Mouse (Mus musculus) spleen, adult 2 months (tissue): ENCODE measurements around the gene Tnfsf14. TPM values are rescaled to one million over a fixed set of nuclear protein-coding genes. Genes with fewer than 3 reads are reported as not detected.

Experiments
- DNase-seq, 2 experiments: peaks; one replicate each; pipeline versions ENCODE4 v3.0.0 to v3.0.0-alpha.2; 2012 to 2021; ENCODE audit warnings: low spot score in 2 of 2, low read depth in 1 of 2
- H3K27ac ChIP-seq: fragments of 200-500 bp; 2 replicates; pipeline ENCODE4 v1.5.1; 2012; ENCODE audit warnings: low read length, inconsistent platforms; ENCODE audit not compliant: insufficient read depth
- H3K27me3 ChIP-seq: fragments of 200-500 bp; 2 replicates; pipeline ENCODE4 v1.6.1; 2012; ENCODE audit warnings: mild to moderate bottlenecking, moderate library complexity, low read length, inconsistent platforms; ENCODE audit not compliant: control insufficient read depth, insufficient read depth
- H3K36me3 ChIP-seq: fragments of 200-500 bp; 2 replicates; pipeline ENCODE4 v1.6.1; 2012; ENCODE audit warnings: mild to moderate bottlenecking, low read length, inconsistent platforms; ENCODE audit not compliant: control insufficient read depth, insufficient read depth
- H3K4me1 ChIP-seq: fragments of 200-500 bp; 2 replicates; pipeline ENCODE4 v1.6.1; 2011; ENCODE audit warnings: inconsistent platforms; ENCODE audit not compliant: control insufficient read depth, insufficient read depth, insufficient read length
- H3K4me3 ChIP-seq: fragments of 200-500 bp; 2 replicates; pipeline ENCODE4 v1.5.1; 2011; ENCODE audit warnings: mild to moderate bottlenecking, inconsistent platforms; ENCODE audit not compliant: insufficient read depth, insufficient read length; ENCODE audit errors: extremely low read depth
- CTCF ChIP-seq: fragments of 200-500 bp; IDR thresholded peaks from 2 replicates; pipeline ENCODE4 v1.5.1; 2011; ENCODE audit warnings: mild to moderate bottlenecking, inconsistent platforms; ENCODE audit not compliant: insufficient read depth, insufficient read length, insufficient replicate concordance; ENCODE audit errors: extremely low read depth
- POLR2A ChIP-seq: fragments of 200-500 bp; IDR thresholded peaks from 2 replicates; pipeline ENCODE4 v1.6.1; 2011; ENCODE audit warnings: low read depth, low read length, inconsistent platforms
- WGBS: fragments of 180-500 bp; shearing (Covaris S2); methylation state at CpG from one replicate; pipeline ENCODE4 v1.1.7; 2018; 5-methylcytosine and 5-hydroxymethylcytosine counted together
- polyA plus RNA-seq: library from polyadenylated mRNA; depleted of rRNA; stranded (reverse); fragments of >200 nt; gene quantifications from 2 replicates; pipeline ENCODE4 v1.2.3, GENCODE M21; 2012; rRNA removed

Gene Tnfsf14
- 6.1 and 7.9 TPM in 2 replicates for polyA plus RNA-seq

DNA sequence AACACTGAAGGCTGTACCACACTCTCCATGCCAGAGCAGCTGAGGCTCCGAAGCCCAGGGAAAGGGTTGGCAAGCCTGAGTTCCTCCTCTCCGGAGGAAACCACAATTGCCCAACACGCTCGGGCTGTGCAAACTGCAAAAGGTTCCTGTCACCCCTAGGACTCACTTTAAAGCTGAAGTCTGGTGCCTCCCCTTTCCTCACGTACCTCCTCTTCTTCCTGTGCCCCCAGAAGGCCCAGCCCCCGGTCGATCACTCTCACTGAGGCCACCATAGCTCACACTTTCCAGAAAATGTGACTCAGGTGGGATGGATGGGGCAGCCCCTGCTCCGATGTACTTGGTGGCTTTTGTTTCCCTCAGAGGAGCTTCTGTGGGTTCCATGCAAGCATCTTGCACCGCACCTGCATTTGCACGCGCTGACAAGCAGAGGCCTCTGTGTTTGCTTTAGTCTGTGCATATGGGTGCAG, at the start of gene Tnfsf14:
Tnfsf14 (minus strand) TSS at position 137 of the 467 bp plus-strand sequence.
- Histone ChIP-seq H3K4me1 (no peaks in the 10 kb centered on the region; the same call in 1 of the 2 replicates), H3K27me3 (no peaks in the 10 kb centered on the region), H3K36me3 (no peaks in the 10 kb centered on the region), H3K4me3 (peak within 1 kb of the TSS; percentile 44), H3K27ac (peak within 1 kb of the TSS; percentile 11)
- peak; percentile 5 to 8 for DNase-seq
- 6% methylated on average over 11 of the region's 11 CpGs for WGBS
- TF ChIP-seq CTCF (no peak), POLR2A (no peak)

DNA sequence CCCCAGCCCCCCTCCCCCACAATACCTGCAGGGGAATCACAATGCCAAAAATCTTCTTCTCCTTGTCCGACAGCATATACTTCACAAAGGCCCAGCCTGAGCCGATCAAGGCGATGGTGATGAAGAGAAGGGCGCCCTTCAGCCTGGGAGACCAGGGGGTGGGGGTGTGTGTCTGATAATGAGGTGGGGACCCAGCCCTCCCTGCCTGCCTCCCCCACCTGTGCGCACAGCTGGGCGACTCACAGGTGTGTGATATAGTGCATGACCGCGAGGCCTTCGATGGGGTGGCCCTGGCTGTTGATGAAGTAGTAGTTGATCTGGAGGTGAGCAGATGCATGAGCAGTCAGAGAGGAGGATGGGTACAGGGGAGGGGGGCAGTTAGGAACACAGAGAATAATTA, 43.2 kb upstream of the Tnfsf14 start:
- TF ChIP-seq POLR2A (no peak), CTCF (no peak)
- no peak for DNase-seq
- H3K27ac ChIP-seq: no peak overlapping the region
- no peaks in the 10 kb centered on the region for H3K27me3 ChIP-seq
- H3K36me3 ChIP-seq: peaks cover 38% of the 10 kb centered on the region
- WGBS: 92% methylated on average over 9 of the region's 9 CpGs
- H3K4me1 ChIP-seq: no peaks in the 10 kb centered on the region
- no peak overlapping the region for H3K4me3 ChIP-seq

DNA sequence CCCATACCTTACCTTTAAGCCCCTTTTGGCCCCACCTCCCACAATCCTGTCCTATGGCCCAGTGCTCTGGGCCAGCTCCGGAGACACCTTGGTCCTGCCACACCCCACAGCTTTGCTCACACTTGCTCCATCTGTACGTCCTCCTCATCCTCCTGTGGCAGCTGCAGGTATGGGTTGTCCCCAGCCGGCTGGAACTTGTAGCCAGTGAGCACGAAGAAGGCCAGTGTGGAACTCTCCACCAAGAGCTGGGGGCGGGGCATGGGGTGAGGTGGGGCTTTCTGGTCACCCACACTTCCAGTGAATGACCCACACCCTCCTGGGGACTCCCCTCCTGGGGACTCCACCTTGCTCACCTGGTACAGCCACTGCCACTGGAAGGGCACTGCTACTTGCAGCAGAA, 41.8 kb upstream of the Tnfsf14 start:
- no peaks in the 10 kb centered on the region for H3K4me1 ChIP-seq
- no peak overlapping the region for H3K27ac ChIP-seq
- TF ChIP-seq CTCF (no peak), POLR2A (no peak)
- no peak for DNase-seq
- peaks cover 34% of the 10 kb centered on the region for H3K36me3 ChIP-seq
- no peak overlapping the region for H3K4me3 ChIP-seq
- H3K27me3 ChIP-seq: no peaks in the 10 kb centered on the region
- 97% methylated on average over 5 of the region's 5 CpGs for WGBS

DNA sequence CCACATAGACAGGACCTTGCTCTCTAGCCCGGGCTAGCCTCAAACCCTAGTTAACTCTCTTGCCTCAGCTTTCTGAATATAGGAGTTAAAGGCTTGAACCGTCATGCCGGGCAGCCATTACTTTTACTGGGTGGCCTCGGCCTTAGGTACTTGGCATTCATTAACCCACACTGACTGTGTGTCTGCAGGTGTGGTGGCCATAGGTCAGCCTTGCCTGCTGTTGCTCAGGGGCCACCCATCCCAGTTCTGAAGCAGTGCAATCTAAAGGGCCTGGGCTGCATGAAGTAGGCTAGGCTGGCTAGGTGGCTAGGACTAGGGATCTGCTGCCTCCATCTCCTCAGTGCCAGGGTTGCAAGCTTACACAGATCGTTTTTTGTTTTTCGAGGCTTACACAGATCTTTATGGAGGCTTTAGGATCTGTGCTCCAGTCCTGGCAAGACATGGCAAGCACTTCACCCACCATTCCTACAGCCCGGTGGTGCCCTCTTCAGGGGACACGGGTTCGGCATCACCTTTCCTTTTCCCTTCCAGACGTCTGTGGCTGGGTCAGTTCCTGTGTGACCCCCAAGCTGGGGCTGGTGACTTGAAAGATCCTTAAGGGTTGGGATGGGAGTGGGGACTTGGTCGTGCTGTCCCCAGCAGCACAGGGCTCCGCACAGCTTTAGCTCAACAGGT, 40.4 kb upstream of the Tnfsf14 start:
- Histone ChIP-seq H3K4me1 (no peaks in the 10 kb centered on the region), H3K36me3 (peaks cover 34% of the 10 kb centered on the region), H3K27me3 (no peaks in the 10 kb centered on the region), H3K4me3 (no peak overlapping the region), H3K27ac (no peak overlapping the region)
- DNase-seq: no peak
- 87% methylated on average over 12 of the region's 12 CpGs for WGBS
- TF ChIP-seq POLR2A (no peak), CTCF (no peak)

DNA sequence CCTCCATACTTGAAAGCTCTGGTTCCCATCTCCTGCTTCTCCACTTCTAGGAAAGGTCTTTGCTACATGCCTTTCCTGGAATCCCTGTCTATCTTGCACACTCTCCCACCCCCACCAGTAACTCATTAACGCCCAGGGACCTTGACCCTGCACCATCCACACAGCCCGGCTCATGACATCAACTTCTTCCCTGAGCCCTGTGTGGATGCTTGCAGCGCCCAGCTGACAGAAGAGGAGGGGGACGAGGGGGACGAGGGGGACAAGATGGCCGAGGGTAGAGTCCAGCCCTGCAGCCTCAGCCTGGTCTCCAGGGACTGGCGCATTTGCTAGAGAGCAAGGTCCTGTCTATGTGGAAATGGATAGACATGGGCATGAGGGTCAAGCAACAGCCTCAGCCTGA, 39.1 kb upstream of the Tnfsf14 start:
- TF ChIP-seq POLR2A: no peak
- TF ChIP-seq CTCF: no peak
- 65% methylated on average over 7 of the region's 7 CpGs for WGBS
- H3K27ac ChIP-seq: no peak overlapping the region
- no peaks in the 10 kb centered on the region for H3K27me3 ChIP-seq
- H3K4me1 ChIP-seq: no peaks in the 10 kb centered on the region
- H3K36me3 ChIP-seq: peaks cover 31% of the 10 kb centered on the region
- H3K4me3 ChIP-seq: no peak overlapping the region
- no peak for DNase-seq

DNA sequence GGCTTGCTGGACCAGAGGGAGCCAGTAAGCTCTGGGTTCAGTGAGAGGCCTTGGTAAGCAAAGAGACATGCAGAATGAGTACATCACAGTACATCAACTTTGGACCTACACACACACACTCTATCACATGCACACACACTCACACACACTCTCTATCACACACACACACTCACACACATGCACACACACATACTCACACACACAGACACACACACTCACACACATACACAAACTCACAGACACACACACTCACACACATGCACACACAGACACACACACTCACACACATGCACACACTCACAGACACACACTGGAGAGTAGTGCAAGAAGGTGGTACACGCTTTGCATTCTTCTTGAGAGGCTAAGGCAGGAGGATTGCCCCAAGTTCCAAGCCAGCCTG, 38.2 kb upstream of the Tnfsf14 start:
- DNase-seq: no peak
- H3K27ac ChIP-seq: no peak overlapping the region; the same call in 1 of the 2 replicates
- 88% methylated on average over 1 of the region's 1 CpGs for WGBS
- peaks cover 23% of the 10 kb centered on the region for H3K36me3 ChIP-seq
- no peaks in the 10 kb centered on the region for H3K27me3 ChIP-seq
- no peaks in the 10 kb centered on the region for H3K4me1 ChIP-seq
- H3K4me3 ChIP-seq: no peak overlapping the region
- TF ChIP-seq POLR2A (no peak), CTCF (no peak)

DNA sequence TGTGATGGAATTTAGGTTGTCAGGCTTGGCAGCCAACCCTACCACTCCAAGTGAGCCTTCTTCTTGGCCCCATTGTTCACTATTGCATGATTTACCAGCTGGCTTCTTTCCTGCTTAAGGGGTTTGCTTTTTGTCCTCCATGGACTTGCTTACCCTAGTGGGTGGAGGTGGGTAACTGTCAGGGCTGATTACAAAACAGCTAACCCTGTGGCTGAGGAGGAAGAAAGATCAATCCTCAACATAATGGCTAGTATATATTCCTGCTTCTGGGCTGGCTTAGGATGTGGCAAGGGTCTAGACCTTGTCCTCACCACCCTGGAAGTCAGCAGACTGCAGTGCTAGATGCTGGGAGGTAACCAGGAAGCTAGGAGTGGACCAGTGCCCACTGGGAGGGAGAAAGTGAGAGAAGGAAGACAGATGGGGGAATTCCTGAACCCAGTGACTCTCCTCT, 37.4 kb upstream of the Tnfsf14 start:
- Histone ChIP-seq H3K27ac (peak overlapping the region; percentile 22), H3K4me1 (no peaks in the 10 kb centered on the region), H3K36me3 (peaks cover 17% of the 10 kb centered on the region), H3K27me3 (no peaks in the 10 kb centered on the region), H3K4me3 (no peak overlapping the region)
- no peak for DNase-seq
- TF ChIP-seq CTCF (no peak), POLR2A (no peak)
